Mouse (Mus musculus): ENCODE data around the gene Atp8b4.

GRCm38 (mm10) chr2:126524271-126524670, 23.8 kb upstream of the Atp8b4 start:
- no peak for TF ChIP-seq CTCF (IDR thresholded peaks at IDR 0.05; ENCODE audit: low read depth)
- TF ChIP-seq EP300 (IDR thresholded peaks at IDR 0.05; ENCODE audit: low read depth): no peak
